Mouse (Mus musculus) cortical plate, adult 2 months (tissue): ENCODE measurements at regions not wholly inside any gene's neighbourhood (a gene's known extent, or its start where the extent isn't known, plus 50 kb on each side); places are given as distances from the start of the nearest gene placed in this dataset.

Experiments
- CTCF ChIP-seq: fragments of 200-500 bp; IDR thresholded peaks from 2 replicates; pipeline ENCODE4 v1.5.1; 2011; ENCODE audit warnings: mild to moderate bottlenecking, control low read depth, low read length; ENCODE audit not compliant: insufficient read depth; ENCODE audit errors: extremely low read depth
- POLR2A ChIP-seq: fragments of 200-500 bp; IDR thresholded peaks from 2 replicates; pipeline ENCODE4 v1.6.1; 2011; ENCODE audit warnings: mild to moderate bottlenecking, low read length, control low read depth; ENCODE audit not compliant: insufficient read depth; ENCODE audit errors: extremely low read depth

GRCm38 (mm10) chr9:41734925-41735447 lies 389.1 kb downstream of the Sorl1 start:
- TF ChIP-seq CTCF (no peak), POLR2A (no peak)
